Mouse (Mus musculus) right cerebral cortex, postnatal 14 days (tissue): ENCODE measurements at regions not wholly inside any gene's neighbourhood (a gene's known extent, or its start where the extent isn't known, plus 50 kb on each side); places are given as distances from the start of the nearest gene placed in this dataset.

Experiments used
- DNase-seq: peaks from one replicate; pipeline ENCODE4 v3.0.0; 2022

GRCm38 (mm10) chr13:16769409-16769808 is 757.8 kb downstream of the Inhba start:
- DNase-seq: no peak

- DNase-seq: no peak
These were observed 758.3 kb downstream of the Inhba start for GRCm38 (mm10) chr13:16769848-16770422.

GRCm38 (mm10) chr13:16771845-16772244 is 760.2 kb downstream of the Inhba start:
- no peak for DNase-seq

- no peak for DNase-seq
These were observed 793.9 kb downstream of the Inhba start for GRCm38 (mm10) chr13:16805560-16805959.
